Mouse (Mus musculus) macrophage (primary cell): ENCODE data around the gene Ciart. TPM values are rescaled to one million over a fixed set of nuclear protein-coding genes. Genes with fewer than 3 reads are reported as not detected.
"Not testable (repeated sequence)": the region's sequence is repeated elsewhere in the genome, so short reads cannot be mapped to it uniquely, and the experiment has no call there.

Experiments
- H3K27ac ChIP-seq: fragments of 350-480 bp; formaldehyde crosslinking; 2 replicates; pipeline ENCODE4 v1.9.0; 2021
- H3K36me3 ChIP-seq: fragments of 350-480 bp; formaldehyde crosslinking; 2 replicates; pipeline ENCODE4 v1.9.0; 2021; ENCODE audit errors: inconsistent target
- H3K4me3 ChIP-seq: fragments of 350-480 bp; formaldehyde crosslinking; 2 replicates; pipeline ENCODE4 v1.9.0; 2021; ENCODE audit errors: inconsistent target
- H3K79me2 ChIP-seq: fragments of 350-480 bp; formaldehyde crosslinking; 2 replicates; pipeline ENCODE4 v1.9.0; 2021; ENCODE audit errors: inconsistent target
- WGBS: methylation state at CpG from one replicate; pipeline ENCODE4 v1.1.7; 2026; ENCODE audit warnings: inconsistent platforms; ENCODE audit not compliant: missing documents; 5-methylcytosine and 5-hydroxymethylcytosine counted together
- polyA plus RNA-seq: library from polyadenylated mRNA; stranded (reverse); fragments of 250-400 nt; gene quantifications from 3 replicates; pipeline ENCODE4 v1.2.4, GENCODE M21; 2018; ENCODE audit warnings: inconsistent platforms

Gene Ciart
- polyA plus RNA-seq, 1 experiment from 2014 or later: 1.7 TPM

- no peak overlapping the region for H3K4me3 ChIP-seq
- peaks cover 28% of the 10 kb centered on the region; the same call in 1 of the 2 replicates for H3K79me2 ChIP-seq
- peaks cover 41% of the 10 kb centered on the region for H3K36me3 ChIP-seq
- 78% methylated on average over 6 of the region's 7 CpGs for WGBS
- H3K27ac ChIP-seq: no peak overlapping the region
These were observed 18.5 kb downstream of the Ciart start for GRCm38 (mm10) chr3:95863578-95863977.

- WGBS: 45% methylated on average over 2 of the region's 2 CpGs
- peaks cover 26% of the 10 kb centered on the region; the same call in 1 of the 2 replicates for H3K36me3 ChIP-seq
- peaks cover 15% of the 10 kb centered on the region; the same call in 1 of the 2 replicates for H3K79me2 ChIP-seq
- H3K27ac ChIP-seq: no peak overlapping the region
- H3K4me3 ChIP-seq: no peak overlapping the region
These were observed 20.3 kb downstream of the Ciart start for GRCm38 (mm10) chr3:95861796-95862195.

GRCm38 (mm10) chr3:95861216-95861615, 20.8 kb downstream of the Ciart start:
- H3K79me2 ChIP-seq: peaks cover 11% of the 10 kb centered on the region; the same call in 1 of the 2 replicates
- peaks cover 26% of the 10 kb centered on the region; the same call in 1 of the 2 replicates for H3K36me3 ChIP-seq
- H3K27ac ChIP-seq: no peak overlapping the region
- WGBS: 89% methylated on average over 10 of the region's 10 CpGs
- no peak overlapping the region for H3K4me3 ChIP-seq

GRCm38 (mm10) chr3:95860323-95860722, 21.7 kb downstream of the Ciart start:
- Histone ChIP-seq H3K79me2 (peaks cover 11% of the 10 kb centered on the region), H3K27ac (no peak overlapping the region), H3K36me3 (peaks cover 22% of the 10 kb centered on the region; the same call in 1 of the 2 replicates), H3K4me3 (no peak overlapping the region)
- WGBS: 81% methylated on average over 3 of the region's 3 CpGs

- peaks cover 23% of the 10 kb centered on the region for H3K79me2 ChIP-seq
- 100% methylated on average over 3 of the region's 3 CpGs for WGBS
- not testable (repeated sequence) for H3K27ac ChIP-seq, H3K36me3 ChIP-seq, H3K4me3 ChIP-seq
These were observed 23.8 kb downstream of the Ciart start for GRCm38 (mm10) chr3:95858278-95858677.

- WGBS: no CpG with 5 or more reads among the region's 1 CpGs
- peaks cover 28% of the 10 kb centered on the region for H3K79me2 ChIP-seq
- H3K36me3 ChIP-seq: peaks cover 13% of the 10 kb centered on the region
- not testable (repeated sequence) for H3K27ac ChIP-seq, H3K4me3 ChIP-seq
These were observed 25.0 kb downstream of the Ciart start for GRCm38 (mm10) chr3:95857050-95857449.

- Histone ChIP-seq H3K79me2 (peaks cover 28% of the 10 kb centered on the region), H3K4me3 (no peak overlapping the region; the same call in 1 of the 2 replicates), H3K27ac (no peak overlapping the region), H3K36me3 (peaks cover 22% of the 10 kb centered on the region)
- WGBS: 50% methylated on average over 7 of the region's 7 CpGs
These were observed 25.9 kb downstream of the Ciart start for GRCm38 (mm10) chr3:95856115-95856514.

GRCm38 (mm10) chr3:95855502-95856089, 26.5 kb downstream of the Ciart start, which contains the start of gene Prpf3:
Gene Prpf3 (minus strand): TSS chr3:95855885.
- Histone ChIP-seq H3K79me2 (peaks cover 28% of the 10 kb centered on the region), H3K36me3 (peaks cover 27% of the 10 kb centered on the region), H3K27ac (peak within 1 kb of the TSS; percentile 49; the same call in 1 of the 2 replicates), H3K4me3 (peak within 1 kb of the TSS; percentile 88)
- under 1% methylated on average over 48 of the region's 56 CpGs for WGBS

- H3K27ac ChIP-seq: no peak overlapping the region
- H3K36me3 ChIP-seq: peaks cover 62% of the 10 kb centered on the region
These were observed 30.7 kb downstream of the Ciart start for GRCm38 (mm10) chr3:95851317-95851716.

GRCm38 (mm10) chr3:95850611-95851010, 31.4 kb downstream of the Ciart start:
- Histone ChIP-seq H3K36me3 (peaks cover 69% of the 10 kb centered on the region), H3K79me2 (peaks cover 28% of the 10 kb centered on the region), H3K27ac (no peak overlapping the region), H3K4me3 (no peak overlapping the region)
- 95% methylated on average over 4 of the region's 4 CpGs for WGBS

More at GRCm38 (mm10) chr3:95851317-95851716, 30.7 kb downstream of the Ciart start:
- Histone ChIP-seq H3K4me3 (no peak overlapping the region), H3K79me2 (peaks cover 28% of the 10 kb centered on the region)
- WGBS: 97% methylated on average over 8 of the region's 8 CpGs

- Histone ChIP-seq H3K27ac (no peak overlapping the region), H3K4me3 (no peak overlapping the region), H3K79me2 (no peaks in the 10 kb centered on the region), H3K36me3 (peaks cover 70% of the 10 kb centered on the region)
- 85% methylated on average over 3 of the region's 3 CpGs for WGBS
These were observed 39.4 kb downstream of the Ciart start for GRCm38 (mm10) chr3:95842503-95843214.

- Histone ChIP-seq H3K4me3 (no peak overlapping the region), H3K36me3 (peaks cover 69% of the 10 kb centered on the region), H3K27ac (no peak overlapping the region), H3K79me2 (no peaks in the 10 kb centered on the region)
- WGBS: 100% methylated on average over 2 of the region's 2 CpGs
These were observed 42.8 kb downstream of the Ciart start for GRCm38 (mm10) chr3:95839250-95839649.

- Histone ChIP-seq H3K36me3 (peaks cover 45% of the 10 kb centered on the region), H3K4me3 (no peak overlapping the region), H3K27ac (no peak overlapping the region), H3K79me2 (no peaks in the 10 kb centered on the region)
- WGBS: 95% methylated on average over 4 of the region's 4 CpGs
These were observed 53.0 kb downstream of the Ciart start for GRCm38 (mm10) chr3:95829053-95829452.
